Mouse (Mus musculus) kidney, adult 18-20 months (tissue): ENCODE results near the gene Tmem135.

ENCODE experiments used
- DNase-seq: peaks from one replicate; pipeline ENCODE4 v3.0.0; 2021

Gene Tmem135

GRCm38 (mm10) chr7:89242565-89242964 is 161.5 kb downstream of the Tmem135 start:
- no peak for DNase-seq

DNA sequence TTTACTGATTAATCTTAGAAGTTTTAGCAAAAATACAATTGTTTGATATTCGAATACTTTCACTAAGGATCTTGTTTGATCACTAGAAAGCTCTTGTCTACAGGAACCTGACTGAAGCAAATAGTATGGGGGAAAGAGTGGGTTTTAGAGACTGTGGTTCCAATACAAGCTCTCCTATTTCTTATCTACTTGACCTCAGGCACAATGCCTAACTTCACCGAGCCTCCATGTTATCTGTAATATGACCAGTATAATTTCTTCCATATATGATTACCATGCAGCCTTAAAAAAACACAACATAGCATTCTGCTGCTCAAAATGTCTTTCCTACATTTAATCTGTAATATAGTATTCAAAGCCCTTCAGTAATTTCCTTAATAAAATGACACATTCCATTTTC is 161.9 kb downstream of the Tmem135 start:
- DNase-seq, result no peak

DNA sequence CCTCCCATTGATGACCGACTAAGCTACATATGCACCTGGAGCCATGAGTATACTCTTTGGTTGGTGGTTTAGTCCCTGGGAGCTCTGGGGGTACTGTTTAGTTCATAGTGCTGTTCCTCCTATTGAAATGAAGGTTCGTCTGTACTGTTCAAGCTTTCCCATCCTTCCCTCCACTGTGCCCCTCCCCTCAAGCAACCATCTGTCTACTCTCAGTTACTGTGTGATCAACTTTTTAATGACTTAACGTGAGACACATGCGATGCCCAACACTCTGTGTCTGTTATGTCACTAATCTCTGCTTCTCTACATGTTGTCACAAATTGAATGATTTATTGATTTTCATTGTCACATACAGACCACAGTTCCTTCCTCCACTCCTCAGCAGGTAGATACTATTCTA is 164.4 kb downstream of the Tmem135 start:
- DNase-seq, result no peak

DNA sequence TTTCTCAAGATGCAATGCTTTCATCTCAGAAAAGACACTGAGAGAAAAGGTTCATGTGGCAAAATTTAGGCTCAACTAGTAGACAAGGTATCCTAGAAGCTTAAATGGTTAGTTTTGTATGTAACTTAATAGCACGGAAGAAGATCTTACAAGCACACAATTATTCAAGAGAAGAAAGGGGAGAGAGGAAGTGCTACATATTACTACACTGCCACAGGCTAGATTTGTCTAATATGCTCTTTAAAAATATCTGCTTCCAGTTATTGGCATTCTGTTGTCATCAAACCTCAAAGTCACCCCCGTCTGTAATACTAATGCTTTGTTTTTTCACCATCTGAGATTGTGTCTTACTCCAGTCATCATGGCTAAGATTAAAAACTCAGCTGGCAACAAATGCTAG is 167.4 kb downstream of the Tmem135 start:
- DNase-seq, result no peak

GRCm38 (mm10) chr7:89235974-89236507 is 168.0 kb downstream of the Tmem135 start:
- no peak for DNase-seq

GRCm38 (mm10) chr7:89232499-89233145 is 171.4 kb downstream of the Tmem135 start:
- no peak for DNase-seq

GRCm38 (mm10) chr7:89231200-89231790 is 172.7 kb downstream of the Tmem135 start:
- DNase-seq, result no peak

GRCm38 (mm10) chr7:89222609-89223008 is 181.4 kb downstream of the Tmem135 start:
- no peak for DNase-seq

DNA sequence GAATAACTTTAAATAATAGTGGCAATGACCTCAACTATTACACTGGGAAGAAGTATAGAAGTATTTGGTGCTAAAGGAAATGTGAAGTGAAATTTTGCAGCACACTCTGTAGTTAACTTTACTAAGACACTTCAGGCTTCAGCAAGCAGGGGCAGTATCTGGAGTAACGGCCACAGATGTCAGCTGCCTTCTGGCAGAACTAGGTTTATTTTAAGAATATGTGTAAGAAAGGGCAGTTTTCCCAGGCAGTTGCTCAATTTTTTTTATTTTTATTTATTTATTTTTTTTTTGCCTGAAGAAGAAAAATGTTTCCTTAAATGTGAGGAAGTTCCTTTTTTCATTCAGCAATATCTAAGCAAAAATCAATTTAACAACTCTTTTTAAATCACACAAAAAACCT is 187.4 kb downstream of the Tmem135 start:
- no peak for DNase-seq

- DNase-seq, result no peak
Measured at GRCm38 (mm10) chr7:89216118-89216517, 187.9 kb downstream of the Tmem135 start.

DNA sequence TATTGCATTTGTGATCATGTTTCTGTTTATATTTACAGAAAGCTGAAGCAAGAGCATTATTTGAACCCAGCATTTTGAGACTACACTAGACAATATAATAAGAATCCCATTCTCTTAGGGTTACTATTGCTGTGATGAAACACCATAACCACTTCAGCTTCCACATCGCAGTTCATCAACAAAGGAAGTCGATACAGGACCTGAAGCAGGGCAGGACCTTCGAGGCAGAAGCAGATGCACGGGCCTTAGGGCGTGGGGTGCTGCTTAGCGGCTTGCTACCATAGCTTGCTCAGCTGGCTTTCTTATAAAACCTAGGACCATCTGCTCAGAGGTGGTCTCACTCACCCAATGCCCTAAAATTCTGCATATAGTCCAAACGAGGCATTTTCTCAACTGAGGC is 188.3 kb downstream of the Tmem135 start:
- DNase-seq, result no peak

- no peak for DNase-seq
Measured at GRCm38 (mm10) chr7:89210506-89210905, 193.5 kb downstream of the Tmem135 start.

DNA sequence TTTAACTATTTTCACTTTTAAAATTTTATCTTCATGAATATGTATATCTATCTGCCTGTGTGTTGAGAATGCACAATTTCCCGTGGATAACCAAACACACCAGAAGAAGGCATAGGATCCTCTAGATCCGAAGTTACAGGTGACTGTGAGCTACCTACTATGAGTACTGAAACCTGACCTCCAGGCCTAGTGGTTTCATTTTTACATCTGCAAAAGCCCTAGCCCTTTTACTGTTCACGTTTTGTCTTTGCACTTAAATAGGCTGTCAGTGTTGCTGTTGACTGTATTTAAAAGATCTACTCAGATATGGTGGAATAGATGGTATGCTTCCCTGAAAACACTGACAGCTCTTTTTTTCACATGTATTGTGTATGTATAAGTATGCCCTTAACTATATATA is 197.9 kb downstream of the Tmem135 start:
- no peak for DNase-seq

DNA sequence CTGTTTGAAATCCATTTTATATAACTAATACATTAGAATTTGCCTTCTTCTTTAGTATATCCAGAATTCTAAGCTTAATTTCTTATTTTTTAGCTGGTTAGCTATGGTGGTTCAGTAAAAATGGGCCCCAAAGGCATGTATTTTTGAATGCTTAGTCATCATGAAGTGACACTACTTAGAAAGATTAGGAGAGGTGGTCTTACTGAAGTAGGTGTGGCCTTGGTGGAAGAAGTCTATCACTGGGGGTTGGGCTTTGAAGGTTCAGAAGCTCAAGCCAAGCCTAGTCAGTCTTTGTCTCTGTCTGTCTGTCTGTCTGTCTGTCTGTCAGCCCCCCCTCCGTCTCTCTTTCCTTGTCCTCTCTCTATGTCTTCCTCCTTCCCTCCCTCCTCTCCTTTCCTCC is 198.6 kb downstream of the Tmem135 start:
- no peak for DNase-seq

- DNase-seq, result no peak
Measured at GRCm38 (mm10) chr7:89203144-89203543, 200.9 kb downstream of the Tmem135 start.

- no peak for DNase-seq
Measured at GRCm38 (mm10) chr7:89201954-89202353, 202.1 kb downstream of the Tmem135 start.

- DNase-seq, result no peak
Measured at GRCm38 (mm10) chr7:89198499-89198898, 205.5 kb downstream of the Tmem135 start.

- no peak for DNase-seq
Measured at GRCm38 (mm10) chr7:89193459-89193858, 210.6 kb downstream of the Tmem135 start.

GRCm38 (mm10) chr7:89183928-89184327 is 220.1 kb downstream of the Tmem135 start:
- DNase-seq, result no peak

DNA sequence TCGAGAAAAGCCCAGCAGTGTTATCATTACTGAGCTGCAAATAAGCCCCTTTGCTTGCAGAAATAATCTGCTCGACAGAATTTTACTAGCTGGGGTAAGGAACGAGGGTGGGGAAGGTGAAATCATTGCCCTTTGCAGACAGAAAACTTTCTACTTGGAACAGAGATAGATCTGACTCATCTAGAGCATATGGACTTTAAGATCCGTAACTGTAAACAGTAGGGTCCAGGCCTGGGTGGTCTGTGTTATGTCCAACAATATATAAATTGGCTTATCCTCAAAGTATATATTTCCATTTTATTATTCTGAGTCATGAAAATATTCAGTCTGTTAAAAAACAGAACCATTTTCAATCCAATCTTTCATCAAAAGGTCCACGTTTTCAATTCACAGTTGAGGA is 221.1 kb downstream of the Tmem135 start:
- DNase-seq, result no peak

- DNase-seq, result no peak
Measured at GRCm38 (mm10) chr7:89181285-89181684, 222.7 kb downstream of the Tmem135 start.

DNA sequence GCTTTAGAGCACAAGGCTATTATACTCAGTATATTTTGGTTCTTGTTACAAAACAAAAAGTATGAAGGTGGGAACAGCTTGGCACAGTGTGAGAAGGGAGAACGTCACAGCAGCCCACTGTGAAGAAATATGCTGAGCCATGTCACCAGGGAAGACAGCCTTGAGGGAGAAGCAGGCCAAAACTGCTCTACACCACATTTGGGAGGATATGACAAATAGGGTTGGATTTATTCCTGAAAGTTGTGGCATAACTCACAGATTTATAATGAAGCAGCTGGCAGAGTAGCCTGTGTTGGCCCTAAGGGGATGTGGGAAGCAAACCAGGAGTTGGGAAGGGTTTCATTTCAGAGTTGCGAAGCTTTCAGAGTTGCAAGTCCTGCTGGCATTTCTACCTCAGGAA is 225.4 kb downstream of the Tmem135 start:
- no peak for DNase-seq

GRCm38 (mm10) chr7:89177926-89178325 is 226.1 kb downstream of the Tmem135 start:
- no peak for DNase-seq

- DNase-seq, result no peak
Measured at GRCm38 (mm10) chr7:89174430-89174829, 229.6 kb downstream of the Tmem135 start.

DNA sequence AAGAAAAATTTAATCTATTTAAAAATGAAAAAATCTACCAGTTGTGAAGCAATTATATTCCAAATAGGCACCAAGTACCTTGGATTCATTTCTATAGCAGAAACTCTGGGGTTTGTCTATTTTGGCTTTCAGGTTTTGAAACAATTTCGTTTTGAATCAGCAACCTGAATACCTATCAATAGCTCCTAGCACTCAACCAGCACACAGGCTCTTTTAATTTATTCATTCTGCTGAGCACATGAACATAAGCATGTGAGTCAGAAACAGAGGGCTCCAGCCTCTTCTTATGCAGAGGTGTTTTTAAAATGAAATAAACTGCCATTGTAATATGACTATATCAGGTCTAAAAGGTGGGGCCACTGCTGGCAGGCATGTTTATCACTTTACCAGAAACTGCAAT is 231.0 kb downstream of the Tmem135 start:
- DNase-seq, result no peak
